Mouse (Mus musculus) cerebellum, adult 2 months (tissue): Measurements from ENCODE around the gene Usp8.

Experiments
- CTCF ChIP-seq: fragments of 200-500 bp; IDR thresholded peaks from 2 replicates; pipeline ENCODE4 v1.5.1; 2011; ENCODE audit warnings: low read depth, mild to moderate bottlenecking, control low read depth, low read length, moderate library complexity, borderline replicate concordance; ENCODE audit not compliant: insufficient read depth
- POLR2A ChIP-seq: fragments of 200-500 bp; IDR thresholded peaks from 2 replicates; pipeline ENCODE4 v1.6.1; 2011; ENCODE audit warnings: low read length, control low read depth, borderline replicate concordance; ENCODE audit not compliant: insufficient read depth

GRCm38 (mm10) chr2:126673317-126674242 is 33.5 kb upstream of the Usp8 start:
- TF ChIP-seq POLR2A = no peak
- no peak for TF ChIP-seq CTCF
